Mouse (Mus musculus) neural tube, embryonic 11.5 days (tissue): ENCODE data around the gene Acsbg1. TPM values are rescaled to one million over a fixed set of nuclear protein-coding genes. Genes with fewer than 3 reads are reported as not detected.

Experiments
- ATAC-seq: fragments of 200-750 bp; cut with Nextera tagmentation; 2 replicates; pipeline ENCODE4 v1.8.0; 2017; ENCODE audit warnings: moderate number of reproducible peaks, mild to moderate bottlenecking, moderate TSS enrichment, moderate library complexity; ENCODE audit not compliant: insufficient read depth, low FRiP score, low TSS enrichment
- DNase-seq: peaks from one replicate; pipeline ENCODE4 v3.0.0-alpha.2; 2015; ENCODE audit warnings: low spot score
- H3K27ac ChIP-seq: fragments of 300-500 bp; sonication (generic); 2 replicates; pipeline ENCODE4 v1.5.1; 2014; ENCODE audit warnings: low read depth, mild to moderate bottlenecking, low read length
- H3K27me3 ChIP-seq: fragments of 300-500 bp; sonication (generic); 2 replicates; pipeline ENCODE4 v1.6.1; 2014; ENCODE audit warnings: mild to moderate bottlenecking, low read length, mixed read lengths; ENCODE audit not compliant: control insufficient read depth, insufficient read depth
- H3K36me3 ChIP-seq: fragments of 300-500 bp; sonication (generic); 2 replicates; pipeline ENCODE4 v1.6.1; 2014; ENCODE audit warnings: mild to moderate bottlenecking, low read length, moderate library complexity, mixed read lengths; ENCODE audit not compliant: control insufficient read depth, insufficient read depth
- H3K4me1 ChIP-seq: fragments of 300-500 bp; sonication (generic); 2 replicates; pipeline ENCODE4 v1.6.1; 2014; ENCODE audit warnings: low read length, mixed read lengths; ENCODE audit not compliant: control insufficient read depth, insufficient read depth
- H3K4me2 ChIP-seq: fragments of 300-500 bp; sonication (generic); 2 replicates; pipeline ENCODE4 v1.6.1; 2014; ENCODE audit warnings: low read depth, mild to moderate bottlenecking, moderate library complexity
- H3K4me3 ChIP-seq: fragments of 300-500 bp; sonication (generic); 2 replicates; pipeline ENCODE4 v1.5.1; 2014; ENCODE audit warnings: low read depth, low read length
- H3K9ac ChIP-seq: fragments of 300-500 bp; sonication (generic); 2 replicates; pipeline ENCODE4 v1.6.1; 2014; ENCODE audit warnings: mild to moderate bottlenecking, low read length
- H3K9me3 ChIP-seq: fragments of 300-500 bp; sonication (generic); 2 replicates; pipeline ENCODE4 v1.6.1; 2016; ENCODE audit warnings: low read length; ENCODE audit not compliant: control insufficient read depth
- WGBS: fragments of 180-500 bp; shearing (Covaris S2); extraction: QIAGEN DNeasy Blood & Tissue Kit; methylation state at CpG from one replicate; pipeline ENCODE4 v1.1.7; 2014; 5-methylcytosine and 5-hydroxymethylcytosine counted together
- microRNA-seq: library from miRNA; unstranded; fragments of <30 nt; microRNA quantifications from one replicate; pipeline ENCODE4, GENCODE M21; 2016
- polyA plus RNA-seq: library from polyadenylated mRNA; unstranded; fragments of >200 nt; fragmentation: Nextera tagmentation; extraction: Ambion mirVana; gene quantifications from 2 replicates; pipeline ENCODE4 v1.2.1, GENCODE M21; 2014

Acsbg1 gene
- polyA plus RNA-seq, 1 experiment from 2014 or later: 7.7 TPM

DNA sequence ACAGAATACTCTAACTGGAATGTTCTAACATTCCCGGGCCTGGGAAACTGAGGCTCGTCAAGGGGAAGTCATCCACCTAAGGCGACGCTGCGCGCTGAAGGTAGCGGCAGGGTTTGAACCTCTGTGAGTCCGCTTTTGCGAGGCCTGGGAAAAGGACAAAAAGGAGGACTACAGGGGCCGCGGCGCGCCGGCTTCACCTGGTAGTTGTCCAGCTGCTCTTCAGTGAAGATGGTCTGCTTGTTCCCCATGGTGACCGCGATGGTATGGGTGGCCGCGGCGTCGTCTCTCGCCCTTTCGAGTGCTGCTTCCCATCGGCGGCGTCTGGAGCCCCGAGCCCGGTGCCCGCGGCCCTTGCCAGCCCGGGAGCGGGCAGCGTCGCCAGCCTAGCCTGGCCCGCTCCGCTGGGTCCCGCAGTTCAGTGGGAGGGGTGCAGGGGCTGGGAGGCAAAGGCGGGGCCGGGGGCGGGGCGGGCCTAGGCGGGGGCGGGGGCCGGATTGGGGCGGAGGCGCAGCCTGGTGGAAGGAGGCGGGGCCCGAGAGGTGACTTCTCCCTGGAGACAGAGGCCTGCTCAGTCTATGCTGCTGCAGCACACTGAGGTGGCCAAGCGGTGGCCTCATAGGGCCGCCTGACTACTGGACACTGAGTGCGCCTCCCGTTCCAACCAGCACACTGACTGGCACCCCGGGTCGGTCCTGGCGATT, 101.7 kb downstream of the Acsbg1 start, which contains the start of gene Cib2:
Cib2 (minus strand) TSS at position 448 of the 701 bp plus-strand sequence.
- peak within 1 kb of the TSS; percentile 49 for H3K4me3 ChIP-seq
- no peaks in the 10 kb centered on the region for H3K36me3 ChIP-seq
- H3K9ac ChIP-seq: peak within 1 kb of the TSS; percentile 53
- H3K4me1 ChIP-seq: no peaks in the 10 kb centered on the region
- ATAC-seq: peak; percentile 96
- 0 out of 2 replicates have a peak, but pooled peaks cover 3% of the 10 kb centered on the region for H3K27me3 ChIP-seq
- H3K9me3 ChIP-seq: no peaks in the 10 kb centered on the region
- WGBS: under 1% methylated on average over 48 of the region's 54 CpGs
- peak within 1 kb of the TSS; percentile 74 for H3K4me2 ChIP-seq
- DNase-seq: peak; percentile 81
- H3K27ac ChIP-seq: no peak within 1 kb of the TSS

DNA sequence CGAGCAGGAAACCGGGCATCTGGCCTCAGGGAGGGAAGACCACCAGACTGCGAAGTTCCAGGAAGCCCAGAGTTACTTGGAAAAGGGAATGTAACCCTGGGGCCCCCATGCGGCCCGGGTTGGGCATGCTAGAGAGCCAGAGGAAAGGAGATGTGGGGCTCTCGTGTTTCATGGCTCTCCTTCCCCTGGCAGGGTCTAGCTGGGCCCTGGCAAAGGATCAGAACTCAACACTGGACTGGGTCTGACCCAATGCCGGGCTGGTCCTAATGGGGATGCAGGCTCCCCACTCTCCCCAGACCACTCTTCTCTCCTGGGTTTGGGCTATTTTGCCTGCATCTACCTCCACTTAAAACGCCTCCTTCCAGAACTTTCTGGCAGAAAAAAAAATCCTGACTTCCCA, 102.9 kb downstream of the Acsbg1 start:
- H3K9ac ChIP-seq: no peak overlapping the region
- ATAC-seq (no peak), DNase-seq (no peak)
- no peaks in the 10 kb centered on the region for H3K36me3 ChIP-seq
- H3K4me3 ChIP-seq: no peak overlapping the region
- no peaks in the 10 kb centered on the region for H3K9me3 ChIP-seq
- 0 out of 2 replicates have a peak, but pooled peaks cover 3% of the 10 kb centered on the region for H3K27me3 ChIP-seq
- H3K27ac ChIP-seq: no peak overlapping the region
- no peak overlapping the region for H3K4me2 ChIP-seq
- WGBS: 77% methylated on average over 8 of the region's 8 CpGs
- H3K4me1 ChIP-seq: no peaks in the 10 kb centered on the region

DNA sequence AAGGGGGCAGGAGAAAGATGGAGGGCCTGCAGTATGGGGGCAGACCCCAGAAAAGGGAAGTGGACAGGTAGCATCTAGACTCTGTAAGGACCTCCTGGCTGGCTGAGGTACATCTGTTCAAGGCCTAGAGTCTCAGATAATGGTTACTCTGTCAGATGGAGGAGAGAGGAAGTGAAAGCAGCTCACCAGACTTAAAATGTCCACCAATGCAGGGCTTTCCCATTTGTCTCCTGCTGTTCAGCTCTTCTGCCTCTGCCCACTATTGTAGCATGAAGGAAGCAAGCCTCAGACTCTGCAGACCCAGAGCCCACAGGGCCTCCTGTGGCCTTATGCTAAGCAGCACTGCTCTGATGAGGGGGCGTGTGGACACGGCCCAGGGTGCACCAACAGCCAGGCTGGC, 106.6 kb downstream of the Acsbg1 start:
- ATAC-seq: no peak

More for the DNA sequence above, 106.6 kb downstream of the Acsbg1 start:
- H3K27ac ChIP-seq: no peak overlapping the region
- no peaks in the 10 kb centered on the region for H3K4me1 ChIP-seq
- no peak overlapping the region for H3K4me3 ChIP-seq
- H3K9me3 ChIP-seq: no peaks in the 10 kb centered on the region
- DNase-seq: no peak
- H3K4me2 ChIP-seq: no peak overlapping the region
- WGBS: 77% methylated on average over 2 of the region's 2 CpGs
- H3K27me3 ChIP-seq: 0 out of 2 replicates have a peak, but pooled peaks cover 3% of the 10 kb centered on the region
- no peak overlapping the region for H3K9ac ChIP-seq
- H3K36me3 ChIP-seq: no peaks in the 10 kb centered on the region

Small RNA genes lying within 50 kb of the gene (microRNA-seq; reads per million reads assigned to microRNA genes)
- gene Mir5710: not detected

Other genes starting within 250 kb of the Acsbg1 start
- 19.3 and 19.8 TPM in 2 replicates for gene Dmxl2, start 160.2 kb downstream of the Acsbg1 start, polyA plus RNA-seq
- gene Sh2d7, start 122.9 kb downstream of the Acsbg1 start, polyA plus RNA-seq: not detected in 2 replicates
- 17.3 and 18.7 TPM in 2 replicates for gene Cib2, start 101.7 kb downstream of the Acsbg1 start, polyA plus RNA-seq
- gene Idh3a, start 75.5 kb downstream of the Acsbg1 start, polyA plus RNA-seq: 114 and 118 TPM in 2 replicates
- 3.7 and 4.3 TPM in 2 replicates for gene Dnaja4, start 37.0 kb upstream of the Acsbg1 start, polyA plus RNA-seq
- 145 and 147 TPM in 2 replicates for gene Wdr61, start 72.6 kb upstream of the Acsbg1 start, polyA plus RNA-seq
- 719 and 730 TPM in 2 replicates for gene Crabp1, start 102.9 kb upstream of the Acsbg1 start, polyA plus RNA-seq
- gene Ireb2, start 201.9 kb upstream of the Acsbg1 start, polyA plus RNA-seq: 69.3 and 69.9 TPM in 2 replicates